Mouse (Mus musculus) adrenal gland, postnatal 4 days (tissue): ENCODE measurements around the gene Syngr2. TPM values are rescaled to one million over a fixed set of nuclear protein-coding genes. Genes with fewer than 3 reads are reported as not detected.

Source experiments
- DNase-seq, 2 experiments: peaks; one replicate each; pipeline ENCODE4 v3.0.0; 2021 to 2022; ENCODE audit warnings: low spot score in 2 of 2, mixed read lengths in 2 of 2
- long read RNA-seq, 2 experiments: library from polyadenylated mRNA; stranded (forward); transcript quantifications; one replicate each; pipeline ENCODE4 v2.0.0; 2021
- total RNA-seq, 2 experiments: library from RNA; stranded (reverse); gene quantifications; 2 replicates each; pipeline ENCODE4 v1.2.3; 2021

The Syngr2 gene
- 10 to 100 TPM; 81.3 to 86.8 TPM for total RNA-seq
- long read RNA-seq, experiment 1, transcript Syngr2-201 (4 exons, 1,520 nt) = major isoform, 68 of 79 reads
- long read RNA-seq, experiment 1, partial matches to known transcripts = 6 of 79 reads
- long read RNA-seq, experiment 1, other reads (novel, unspliced or antisense) = 0 of 79 reads
- long read RNA-seq, experiment 2, transcript Syngr2-201 (4 exons, 1,520 nt) = major isoform, 71 of 77 reads
- long read RNA-seq, experiment 2, partial matches to known transcripts = 0 of 77 reads
- long read RNA-seq, experiment 2, other reads (novel, unspliced or antisense) = 0 of 77 reads

- peak in 1 of 2 experiments; percentile 51 for DNase-seq
Observed at GRCm38 (mm10) chr11:117809407-117810311, at the start of gene Syngr2, which contains the start of gene Gm20708. TSS of gene Syngr2 (plus strand) at chr11:117809668. TSS of gene Gm20708 (plus strand) at chr11:117809668.

- no peak for DNase-seq
Observed at GRCm38 (mm10) chr11:117760374-117761119, 48.9 kb upstream of the Syngr2 start.

- no peak for DNase-seq
Observed at GRCm38 (mm10) chr11:117761801-117762200, 47.7 kb upstream of the Syngr2 start.

- no peak for DNase-seq
Observed at GRCm38 (mm10) chr11:117762246-117762645, 47.2 kb upstream of the Syngr2 start.

- peak in 1 of 2 experiments; percentile 2 for DNase-seq
Observed at GRCm38 (mm10) chr11:117764319-117764718, 45.1 kb upstream of the Syngr2 start.

GRCm38 (mm10) chr11:117765361-117765760 lies 44.1 kb upstream of the Syngr2 start:
- DNase-seq = no peak

GRCm38 (mm10) chr11:117766275-117766674 lies 43.2 kb upstream of the Syngr2 start:
- peak in 1 of 2 experiments; percentile 2 for DNase-seq

- DNase-seq = no peak
Observed at GRCm38 (mm10) chr11:117768725-117769682, 40.5 kb upstream of the Syngr2 start.

- DNase-seq = no peak
Observed at GRCm38 (mm10) chr11:117769683-117770047, 39.8 kb upstream of the Syngr2 start.

- peak in 1 of 2 experiments; percentile 2 for DNase-seq
Observed at GRCm38 (mm10) chr11:117770407-117770806, 39.1 kb upstream of the Syngr2 start.

GRCm38 (mm10) chr11:117772352-117772751 lies 37.1 kb upstream of the Syngr2 start:
- DNase-seq = no peak

- DNase-seq = no peak
Observed at GRCm38 (mm10) chr11:117774925-117775324, 34.5 kb upstream of the Syngr2 start.

GRCm38 (mm10) chr11:117775540-117775939 lies 33.9 kb upstream of the Syngr2 start:
- DNase-seq = no peak

- no peak for DNase-seq
Observed at GRCm38 (mm10) chr11:117776085-117776792, 33.2 kb upstream of the Syngr2 start.

GRCm38 (mm10) chr11:117777111-117777510 lies 32.4 kb upstream of the Syngr2 start:
- DNase-seq = no peak

GRCm38 (mm10) chr11:117778031-117778430 lies 31.4 kb upstream of the Syngr2 start:
- DNase-seq = no peak

- no peak for DNase-seq
Observed at GRCm38 (mm10) chr11:117778851-117779433, 30.5 kb upstream of the Syngr2 start.

- DNase-seq = peak; percentile 50 to 61
Observed at GRCm38 (mm10) chr11:117779434-117780198, 29.9 kb upstream of the Syngr2 start.

GRCm38 (mm10) chr11:117780199-117780515 lies 29.3 kb upstream of the Syngr2 start:
- no peak for DNase-seq
